Mouse (Mus musculus): ENCODE data around the gene Gm20696. TPM values are rescaled to one million over a fixed set of nuclear protein-coding genes. Genes with fewer than 3 reads are reported as not detected.

The Gm20696 gene
- polyA plus RNA-seq, 3 experiments from 2014 or later, result 0.88 to 21.2 (median 18.7) TPM

DNA sequence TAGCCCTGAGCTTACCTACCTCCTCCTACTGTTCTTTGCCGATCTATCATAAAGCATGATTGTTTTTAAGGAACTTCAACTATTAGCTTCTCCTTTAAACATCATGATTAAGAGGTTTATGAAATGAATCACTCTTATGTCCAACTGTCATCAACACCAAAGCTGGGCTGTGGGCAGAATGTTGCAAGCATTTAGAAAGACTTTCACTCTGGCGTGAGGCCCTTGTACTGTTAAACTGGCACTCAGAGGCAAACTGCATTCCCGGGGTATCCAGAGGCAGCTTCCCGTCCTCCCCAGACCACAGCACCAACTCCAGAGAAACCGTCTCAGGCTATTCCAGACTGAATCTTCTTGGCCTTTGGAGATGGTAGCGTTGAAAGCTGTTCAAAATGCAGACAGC is 230.2 kb downstream of the Gm20696 start:
- ATAC-seq, result no peak

- ATAC-seq, result peak; percentile 55
Observed at GRCm38 (mm10) chr6:99435140-99435539, 231.5 kb downstream of the Gm20696 start.

DNA sequence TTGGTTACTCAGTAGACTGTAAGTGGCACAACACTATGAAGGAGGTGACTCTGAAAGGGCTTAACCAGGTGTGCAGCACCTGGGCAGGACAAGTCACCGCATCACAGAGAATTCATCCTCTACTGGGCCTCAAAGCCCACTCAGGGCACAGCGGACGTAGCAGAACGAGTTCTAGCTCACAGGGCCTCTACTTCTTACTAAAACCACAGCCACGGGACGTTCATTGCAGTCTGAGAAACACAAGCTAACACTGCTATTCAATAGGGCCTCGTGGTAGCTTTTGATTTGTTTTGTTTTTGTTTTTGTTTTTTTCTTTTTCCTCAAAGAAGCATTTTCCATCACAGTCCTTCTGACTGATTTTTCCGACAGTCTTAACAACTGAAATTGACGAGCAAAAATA is 233.6 kb downstream of the Gm20696 start:
- peak; percentile 45 for ATAC-seq

- peak; percentile 33 for ATAC-seq
Observed at GRCm38 (mm10) chr6:99431941-99432340, 234.7 kb downstream of the Gm20696 start.

DNA sequence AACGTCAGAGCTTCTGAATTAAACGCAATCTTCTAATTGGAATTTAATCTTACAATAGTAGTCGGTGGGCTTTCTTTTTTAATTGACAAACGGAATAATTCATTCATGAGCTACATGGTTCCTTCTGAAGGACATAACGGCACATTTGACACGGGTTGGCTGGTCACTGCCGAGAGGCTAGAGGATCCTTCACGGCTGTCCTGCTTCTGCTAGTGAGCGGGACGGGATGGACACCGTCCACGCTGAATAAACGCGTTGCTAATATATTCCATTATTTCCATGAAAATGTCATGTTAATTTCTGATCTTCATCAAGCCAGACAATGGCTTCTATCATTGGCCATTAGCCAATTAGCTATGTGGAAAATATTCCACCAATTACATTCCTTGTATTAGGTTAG is 236.0 kb downstream of the Gm20696 start:
- no peak for ATAC-seq

- no peak for ATAC-seq
Observed at GRCm38 (mm10) chr6:99429378-99430131, 237.0 kb downstream of the Gm20696 start.

- ATAC-seq, result no peak
Observed at GRCm38 (mm10) chr6:99428961-99429360, 237.6 kb downstream of the Gm20696 start.

GRCm38 (mm10) chr6:99427301-99427700 is 239.3 kb downstream of the Gm20696 start:
- ATAC-seq, result no peak

DNA sequence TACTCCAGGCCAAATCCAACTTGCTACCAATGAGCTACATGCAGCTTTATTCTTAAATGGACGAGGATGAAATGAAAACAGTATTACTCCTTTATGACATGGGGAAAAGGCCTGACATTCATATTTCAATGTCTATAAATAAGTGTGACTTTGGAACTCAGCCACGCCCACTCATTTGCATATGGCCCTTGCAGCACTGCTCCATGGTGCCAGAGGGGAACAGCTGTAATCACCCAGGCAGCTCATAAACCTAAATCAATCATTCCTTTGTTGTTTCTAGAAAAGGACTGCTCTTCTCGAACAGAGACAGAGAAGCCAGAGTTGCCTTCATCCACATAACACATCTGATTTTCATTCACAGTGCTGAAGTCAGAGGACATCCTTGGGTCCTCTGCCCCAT is 241.6 kb downstream of the Gm20696 start:
- no peak for ATAC-seq

DNA sequence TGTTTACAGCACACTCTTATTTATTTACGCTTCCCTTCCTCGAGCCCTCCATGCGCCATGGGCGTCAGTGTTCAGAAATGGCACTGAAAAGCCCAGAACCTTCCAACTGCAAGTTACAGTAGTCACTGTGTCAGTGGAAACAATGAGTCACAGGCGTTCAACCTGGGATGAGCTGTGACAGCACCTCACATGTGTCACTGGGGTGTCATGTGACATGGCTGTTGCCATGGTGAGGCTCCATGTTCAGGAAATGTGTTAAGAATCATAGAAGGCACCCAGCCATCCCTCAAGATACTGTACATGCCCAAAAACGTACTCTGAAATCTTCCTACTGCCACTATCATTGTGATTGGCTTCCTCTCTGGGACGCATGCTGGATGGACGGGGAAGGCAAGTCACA is 245.9 kb downstream of the Gm20696 start:
- peak; percentile 93 for ATAC-seq

DNA sequence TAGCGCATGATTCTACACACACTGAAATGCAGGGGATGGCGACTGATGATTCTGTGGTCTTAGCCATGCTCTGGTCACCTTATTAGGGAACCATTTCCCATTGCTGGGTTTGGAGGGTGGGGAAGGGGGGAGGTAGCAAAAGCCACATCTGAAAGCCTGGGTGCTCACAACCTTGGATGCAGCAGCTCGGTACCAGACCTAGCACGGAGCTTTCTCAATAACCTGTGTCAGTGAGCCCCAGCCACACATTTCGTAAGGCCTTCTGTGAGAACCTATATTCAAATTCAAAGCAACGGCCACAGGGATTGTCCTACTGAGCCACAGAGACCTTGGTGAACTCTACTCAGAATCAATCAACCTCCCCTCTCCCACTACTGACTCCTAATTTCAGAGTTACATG is 254.0 kb downstream of the Gm20696 start:
- ATAC-seq, result no peak

- no peak for ATAC-seq
Observed at GRCm38 (mm10) chr6:99409602-99410001, 257.0 kb downstream of the Gm20696 start.

- no peak for ATAC-seq
Observed at GRCm38 (mm10) chr6:99408880-99409279, 257.7 kb downstream of the Gm20696 start.

DNA sequence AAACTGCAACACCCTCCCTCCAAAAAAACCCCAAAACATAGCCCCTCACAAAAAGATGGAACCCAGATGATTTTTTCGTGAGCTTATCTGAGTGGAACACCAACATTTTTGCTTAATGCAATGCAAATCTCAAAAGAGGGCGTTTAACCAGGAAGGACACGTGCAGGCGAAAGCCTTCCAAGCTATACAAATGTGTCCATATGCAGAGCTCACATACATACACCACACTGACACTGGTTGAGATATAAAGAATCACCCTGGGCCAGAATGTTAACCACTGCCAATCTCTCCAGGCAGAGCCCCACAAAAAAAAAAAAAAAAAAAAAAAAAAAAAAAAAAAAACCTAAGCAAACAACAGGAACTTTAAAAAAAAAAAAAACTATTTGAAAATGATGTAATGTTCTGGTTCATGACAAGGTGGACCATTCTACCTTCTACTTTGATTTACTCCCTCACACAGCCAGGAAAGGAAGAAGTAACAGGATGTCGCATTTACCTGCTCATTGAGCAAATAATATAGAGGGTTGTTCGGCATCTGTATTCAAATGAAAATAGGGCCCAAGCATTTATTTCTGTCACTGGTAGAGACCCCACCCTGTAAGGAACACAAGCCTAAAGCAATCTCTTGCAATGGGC is 262.7 kb downstream of the Gm20696 start:
- peak; percentile 39 for ATAC-seq

GRCm38 (mm10) chr6:99402941-99403340 is 263.7 kb downstream of the Gm20696 start:
- ATAC-seq, result no peak

DNA sequence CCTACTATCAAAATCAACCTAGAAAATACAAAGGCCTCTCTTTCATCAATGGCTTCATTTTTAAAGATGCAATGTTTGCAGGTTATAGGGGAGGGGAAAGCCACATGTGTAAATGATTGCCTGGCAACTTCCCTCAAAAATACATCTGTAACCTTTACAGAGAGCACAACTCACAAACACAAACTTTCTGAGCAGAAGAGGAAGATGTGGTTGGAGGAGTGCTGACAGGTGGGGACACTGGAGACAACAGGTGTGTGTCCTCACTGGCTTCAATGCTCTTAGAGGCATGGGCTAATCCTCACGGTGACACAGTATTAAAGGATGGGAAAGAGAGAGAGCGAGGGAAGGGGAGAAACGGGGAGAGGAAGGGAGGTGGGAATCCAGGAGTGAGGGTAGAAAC is 264.2 kb downstream of the Gm20696 start:
- ATAC-seq, result no peak

GRCm38 (mm10) chr6:99401801-99402200 is 264.8 kb downstream of the Gm20696 start:
- ATAC-seq, result peak; percentile 49

GRCm38 (mm10) chr6:99401211-99401610 is 265.4 kb downstream of the Gm20696 start:
- ATAC-seq, result peak; percentile 49

DNA sequence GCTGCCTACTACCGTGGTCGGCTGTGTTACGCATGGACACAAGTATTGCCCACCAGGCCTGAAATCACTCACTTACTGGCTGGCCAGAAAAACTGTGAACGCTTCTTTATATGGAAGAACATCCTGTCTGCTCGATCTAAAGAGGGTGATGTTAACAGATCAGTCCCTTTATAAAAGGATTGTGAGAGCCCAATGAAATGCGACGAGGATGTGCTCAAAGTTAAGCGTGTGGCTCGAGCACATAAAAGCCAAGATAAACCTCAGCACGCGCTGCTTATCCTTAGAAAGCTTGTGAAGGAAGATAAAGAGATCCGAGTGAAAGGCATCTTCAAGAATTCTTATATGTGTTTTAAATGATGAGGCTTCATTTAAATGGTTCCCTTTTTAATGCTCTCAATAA is 270.9 kb downstream of the Gm20696 start:
- no peak for ATAC-seq

DNA sequence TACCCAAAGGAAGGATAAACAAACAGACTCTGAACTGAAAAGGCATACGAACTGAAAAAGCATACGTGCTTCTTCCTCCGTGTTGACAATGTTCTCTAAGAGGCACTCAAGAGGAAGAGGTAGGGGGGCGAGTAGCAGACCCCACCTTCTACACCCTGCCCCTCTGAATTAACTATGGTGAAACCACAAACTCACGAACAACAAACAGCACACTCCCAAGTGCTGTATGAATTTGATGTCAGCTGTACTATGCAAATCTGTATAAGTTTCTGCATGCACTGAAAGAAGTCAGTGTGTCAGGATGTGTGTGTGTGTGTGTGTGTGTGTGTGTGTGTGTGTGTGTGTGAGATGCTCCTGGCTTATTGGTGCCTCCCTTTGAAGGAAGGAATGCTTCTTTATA is 271.8 kb downstream of the Gm20696 start:
- ATAC-seq, result peak; percentile 66

DNA sequence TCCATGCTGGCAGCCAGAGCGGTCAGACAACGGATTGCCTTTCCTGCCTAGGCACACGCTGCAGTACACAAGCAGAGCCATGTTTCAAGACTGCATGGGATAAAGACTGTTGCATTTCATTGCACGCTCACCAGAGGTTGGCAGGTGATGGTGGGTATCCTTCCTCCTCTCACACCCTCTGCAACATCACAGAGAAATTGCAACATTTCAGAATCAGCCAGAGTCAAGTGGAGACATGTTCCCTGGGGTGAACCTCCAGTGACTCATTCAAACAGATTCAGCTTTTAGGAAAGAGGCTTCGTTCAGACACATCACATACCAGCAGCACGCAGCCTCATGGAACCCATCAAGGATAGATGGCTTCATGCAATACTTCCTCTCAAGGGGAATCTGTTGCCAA is 274.1 kb downstream of the Gm20696 start:
- ATAC-seq, result no peak

DNA sequence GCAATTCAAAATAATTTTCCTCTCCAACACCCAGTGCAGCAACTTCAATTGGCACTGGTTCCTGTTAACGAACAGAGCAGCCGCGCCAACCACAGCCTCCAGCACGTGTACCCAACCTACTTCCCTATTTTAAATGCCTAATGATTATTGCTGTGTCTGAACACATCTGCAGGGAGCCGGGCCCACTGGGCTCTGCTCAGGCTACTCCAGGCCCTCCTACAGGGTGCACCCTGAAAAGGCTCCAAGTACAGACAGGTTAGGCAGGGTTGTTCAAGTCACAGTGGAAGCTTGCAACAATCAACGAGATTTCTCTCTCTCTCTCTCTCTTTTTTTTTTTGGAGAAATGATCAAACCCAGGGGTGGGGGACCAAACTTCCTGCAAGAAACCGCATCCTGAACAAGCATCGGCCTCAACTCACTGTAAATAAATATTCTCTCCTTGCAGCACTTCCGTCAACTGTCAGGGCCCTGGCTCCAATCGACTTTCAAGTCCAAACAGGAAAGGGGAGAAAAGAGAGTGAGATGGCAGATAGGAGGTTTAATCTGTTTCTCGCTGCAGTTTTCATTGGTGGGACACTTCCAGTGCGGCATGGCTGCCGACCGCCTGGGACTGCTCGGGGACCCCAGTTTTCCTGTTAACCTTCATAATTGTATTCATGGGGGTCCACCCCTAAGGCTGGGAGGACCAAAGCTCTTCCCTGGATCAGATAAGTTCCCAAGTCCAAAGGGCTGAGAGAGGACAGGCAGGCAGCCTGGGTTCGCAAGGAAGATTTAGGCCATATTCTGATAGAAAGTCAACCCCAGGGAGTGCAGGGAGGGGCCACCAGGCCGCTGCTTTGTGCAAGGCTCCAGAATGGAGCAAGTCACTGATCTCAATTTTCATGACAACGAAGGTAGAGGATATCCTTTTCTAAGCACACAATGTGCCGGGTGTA is 277.6 kb downstream of the Gm20696 start:
- ATAC-seq, result peak; percentile 75

GRCm38 (mm10) chr6:99388023-99388422 is 278.6 kb downstream of the Gm20696 start:
- ATAC-seq, result peak; percentile 21
